Mouse (Mus musculus): Measurements from ENCODE around the gene Vat1l. TPM values are rescaled to one million over a fixed set of nuclear protein-coding genes. Genes with fewer than 3 reads are reported as not detected.

Vat1l gene
- polyA plus RNA-seq, 1 experiment from 2014 or later = 9.6 TPM

- ATAC-seq (ENCODE audit: insufficient read depth, low FRiP score, low TSS enrichment) (no peak), DNase-seq (ENCODE audit: low spot score) (no peak)
- Histone ChIP-seq H3K4me3 (ENCODE audit: low read depth, low read length) (no peak overlapping the region), H3K4me1 (ENCODE audit: control insufficient read depth, insufficient read depth, low read length) (no peaks in the 10 kb centered on the region), H3K4me2 (ENCODE audit: low read depth) (no peak overlapping the region), H3K27ac (ENCODE audit: low read depth, low read length) (no peak overlapping the region), H3K27me3 (ENCODE audit: control insufficient read depth, insufficient read depth, low read length) (no peaks in the 10 kb centered on the region), H3K36me3 (ENCODE audit: control insufficient read depth, insufficient read depth, low read length) (no peaks in the 10 kb centered on the region), H3K9ac (ENCODE audit: low read length) (no peak overlapping the region), H3K9me3 (ENCODE audit: control insufficient read depth, low read length) (no peaks in the 10 kb centered on the region)
- WGBS = 92% methylated on average over 5 of the region's 5 CpGs
These were observed 193.9 kb downstream of the Vat1l start for GRCm38 (mm10) chr8:114399273-114399672.

GRCm38 (mm10) chr8:114401679-114402078, 196.3 kb downstream of the Vat1l start:
- ATAC-seq (ENCODE audit: insufficient read depth, low FRiP score, low TSS enrichment) (no peak), DNase-seq (ENCODE audit: low spot score) (no peak)
- no peaks in the 10 kb centered on the region for H3K36me3 ChIP-seq (ENCODE audit: control insufficient read depth, insufficient read depth, low read length)
- H3K9ac ChIP-seq (ENCODE audit: low read length) = no peak overlapping the region
- no peak overlapping the region for H3K27ac ChIP-seq (ENCODE audit: low read depth, low read length)
- H3K4me3 ChIP-seq (ENCODE audit: low read depth, low read length) = no peak overlapping the region
- H3K9me3 ChIP-seq (ENCODE audit: control insufficient read depth, low read length) = no peaks in the 10 kb centered on the region
- no peaks in the 10 kb centered on the region for H3K4me1 ChIP-seq (ENCODE audit: control insufficient read depth, insufficient read depth, low read length)
- 74% methylated on average over 7 of the region's 7 CpGs for WGBS
- H3K4me2 ChIP-seq (ENCODE audit: low read depth) = no peak overlapping the region
- no peaks in the 10 kb centered on the region for H3K27me3 ChIP-seq (ENCODE audit: control insufficient read depth, insufficient read depth, low read length)

GRCm38 (mm10) chr8:114411421-114411820, 206.0 kb downstream of the Vat1l start:
- Histone ChIP-seq H3K4me1 (ENCODE audit: control insufficient read depth, insufficient read depth, low read length) (no peaks in the 10 kb centered on the region), H3K4me3 (ENCODE audit: low read depth, low read length) (no peak overlapping the region), H3K27me3 (ENCODE audit: control insufficient read depth, insufficient read depth, low read length) (no peaks in the 10 kb centered on the region), H3K36me3 (ENCODE audit: control insufficient read depth, insufficient read depth, low read length) (no peaks in the 10 kb centered on the region), H3K9me3 (ENCODE audit: control insufficient read depth, low read length) (no peaks in the 10 kb centered on the region), H3K4me2 (ENCODE audit: low read depth) (no peak overlapping the region), H3K9ac (ENCODE audit: low read length) (no peak overlapping the region), H3K27ac (ENCODE audit: low read depth, low read length) (no peak overlapping the region)
- 81% methylated on average over 3 of the region's 3 CpGs for WGBS
- ATAC-seq (ENCODE audit: insufficient read depth, low FRiP score, low TSS enrichment) (no peak), DNase-seq (ENCODE audit: low spot score) (no peak)

GRCm38 (mm10) chr8:114417786-114418185, 212.4 kb downstream of the Vat1l start, which contains the start of gene Clec3a:
Gene Clec3a (plus strand): TSS chr8:114418086.
- Histone ChIP-seq H3K4me1 (ENCODE audit: control insufficient read depth, insufficient read depth, low read length) (no peaks in the 10 kb centered on the region), H3K4me3 (ENCODE audit: low read depth, low read length) (no peak within 1 kb of the TSS), H3K9me3 (ENCODE audit: control insufficient read depth, low read length) (no peaks in the 10 kb centered on the region), H3K9ac (ENCODE audit: low read length) (no peak within 1 kb of the TSS), H3K36me3 (ENCODE audit: control insufficient read depth, insufficient read depth, low read length) (no peaks in the 10 kb centered on the region), H3K27me3 (ENCODE audit: control insufficient read depth, insufficient read depth, low read length) (no peaks in the 10 kb centered on the region), H3K4me2 (ENCODE audit: low read depth) (no peak within 1 kb of the TSS), H3K27ac (ENCODE audit: low read depth, low read length) (no peak within 1 kb of the TSS)
- DNase-seq (ENCODE audit: low spot score) (no peak), ATAC-seq (ENCODE audit: insufficient read depth, low FRiP score, low TSS enrichment) (no peak)
- 89% methylated on average over 8 of the region's 8 CpGs for WGBS

GRCm38 (mm10) chr8:114418486-114418885, 213.1 kb downstream of the Vat1l start:
- DNase-seq (ENCODE audit: low spot score) = no peak
- WGBS = 90% methylated on average over 5 of the region's 5 CpGs
- ATAC-seq (ENCODE audit: insufficient read depth, low FRiP score, low TSS enrichment) = no peak

GRCm38 (mm10) chr8:114418904-114419303, 213.5 kb downstream of the Vat1l start:
- Histone ChIP-seq H3K4me3 (ENCODE audit: low read depth, low read length) (no peak overlapping the region), H3K27ac (ENCODE audit: low read depth, low read length) (no peak overlapping the region), H3K9ac (ENCODE audit: low read length) (no peak overlapping the region), H3K27me3 (ENCODE audit: control insufficient read depth, insufficient read depth, low read length) (no peaks in the 10 kb centered on the region), H3K9me3 (ENCODE audit: control insufficient read depth, low read length) (no peaks in the 10 kb centered on the region), H3K4me2 (ENCODE audit: low read depth) (no peak overlapping the region), H3K36me3 (ENCODE audit: control insufficient read depth, insufficient read depth, low read length) (no peaks in the 10 kb centered on the region), H3K4me1 (ENCODE audit: control insufficient read depth, insufficient read depth, low read length) (no peaks in the 10 kb centered on the region)
- no peak for ATAC-seq (ENCODE audit: insufficient read depth, low FRiP score, low TSS enrichment)
- WGBS = 77% methylated on average over 6 of the region's 6 CpGs
- DNase-seq (ENCODE audit: low spot score) = no peak

More at GRCm38 (mm10) chr8:114418486-114418885, 213.1 kb downstream of the Vat1l start:
- Histone ChIP-seq H3K4me2 (ENCODE audit: low read depth) (no peak overlapping the region), H3K27ac (ENCODE audit: low read depth, low read length) (no peak overlapping the region), H3K4me1 (ENCODE audit: control insufficient read depth, insufficient read depth, low read length) (no peaks in the 10 kb centered on the region), H3K9me3 (ENCODE audit: control insufficient read depth, low read length) (no peaks in the 10 kb centered on the region), H3K27me3 (ENCODE audit: control insufficient read depth, insufficient read depth, low read length) (no peaks in the 10 kb centered on the region), H3K36me3 (ENCODE audit: control insufficient read depth, insufficient read depth, low read length) (no peaks in the 10 kb centered on the region), H3K4me3 (ENCODE audit: low read depth, low read length) (no peak overlapping the region), H3K9ac (ENCODE audit: low read length) (no peak overlapping the region)

- no peak overlapping the region for H3K4me3 ChIP-seq (ENCODE audit: low read depth, low read length)
- WGBS = 82% methylated on average over 4 of the region's 4 CpGs
- ATAC-seq (ENCODE audit: insufficient read depth, low FRiP score, low TSS enrichment) (no peak), DNase-seq (ENCODE audit: low spot score) (no peak)
- no peak overlapping the region for H3K4me2 ChIP-seq (ENCODE audit: low read depth)
- H3K9ac ChIP-seq (ENCODE audit: low read length) = no peak overlapping the region
- H3K27ac ChIP-seq (ENCODE audit: low read depth, low read length) = no peak overlapping the region
- H3K9me3 ChIP-seq (ENCODE audit: control insufficient read depth, low read length) = no peaks in the 10 kb centered on the region
- H3K36me3 ChIP-seq (ENCODE audit: control insufficient read depth, insufficient read depth, low read length) = no peaks in the 10 kb centered on the region
- H3K27me3 ChIP-seq (ENCODE audit: control insufficient read depth, insufficient read depth, low read length) = no peaks in the 10 kb centered on the region
- H3K4me1 ChIP-seq (ENCODE audit: control insufficient read depth, insufficient read depth, low read length) = no peaks in the 10 kb centered on the region
These were observed 216.1 kb downstream of the Vat1l start for GRCm38 (mm10) chr8:114421544-114421943.

Other genes starting within 250 kb of the Vat1l start
- gene Nudt7, start 72.1 kb upstream of the Vat1l start, polyA plus RNA-seq (2014; fragmentation: Nextera tagmentation; extraction: Ambion mirVana) = 11.0 and 11.9 TPM in 2 replicates
- gene Clec3a, start 212.5 kb downstream of the Vat1l start, polyA plus RNA-seq (2014; fragmentation: Nextera tagmentation; extraction: Ambion mirVana) = 0.59 TPM in 1 of 2 replicates, not detected in the other
- 11.0 and 12.2 TPM in 2 replicates for gene Wwox, start 234.0 kb downstream of the Vat1l start, polyA plus RNA-seq (2014; fragmentation: Nextera tagmentation; extraction: Ambion mirVana)

Data from neural tube, embryonic 11.5 days (tissue).